Mouse (Mus musculus): ENCODE measurements around the gene Lrmp.
"Not testable (repeated sequence)": the region's sequence is repeated elsewhere in the genome, so short reads cannot be mapped to it uniquely, and the experiment has no call there.

Gene Lrmp

DNA sequence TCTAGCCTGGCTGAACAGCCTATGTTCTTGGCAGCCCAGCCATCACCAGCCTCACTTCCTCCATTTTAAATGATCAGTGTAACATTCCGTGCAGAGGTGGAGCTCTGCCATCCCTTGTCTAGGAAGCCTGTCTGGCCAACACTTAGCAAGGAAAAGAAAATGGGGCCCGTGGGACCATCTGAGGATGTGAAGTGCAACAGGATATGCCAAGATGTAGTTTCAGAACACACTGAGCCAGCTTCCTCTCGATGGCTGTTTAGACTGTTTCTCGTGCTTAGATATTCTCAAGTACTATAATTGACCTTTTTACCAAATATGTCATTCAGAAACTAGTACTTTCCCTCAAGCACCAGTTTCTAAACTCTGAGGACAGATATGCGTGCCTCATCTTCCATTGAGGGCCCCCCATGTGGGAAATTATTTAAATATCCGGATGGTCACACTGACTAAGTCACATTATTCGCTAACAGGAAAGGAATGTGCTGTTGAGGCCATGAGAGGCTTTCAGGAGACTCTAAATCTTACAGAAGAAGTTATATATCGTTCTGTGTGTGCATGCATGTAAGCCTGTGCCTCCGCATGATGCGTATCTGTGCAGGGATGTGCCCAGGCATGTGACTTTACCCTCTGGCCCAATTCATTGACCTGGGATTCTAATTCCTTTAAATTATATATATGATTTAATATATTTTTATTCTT, 11.1 kb upstream of the Lrmp start:
- no peak for DNase-seq (ENCODE audit: low read depth, low spot score)

GRCm38 (mm10) chr6:145105439-145105838, 10.0 kb upstream of the Lrmp start:
- peak; percentile 34 for DNase-seq (ENCODE audit: low read depth, low spot score)

DNA sequence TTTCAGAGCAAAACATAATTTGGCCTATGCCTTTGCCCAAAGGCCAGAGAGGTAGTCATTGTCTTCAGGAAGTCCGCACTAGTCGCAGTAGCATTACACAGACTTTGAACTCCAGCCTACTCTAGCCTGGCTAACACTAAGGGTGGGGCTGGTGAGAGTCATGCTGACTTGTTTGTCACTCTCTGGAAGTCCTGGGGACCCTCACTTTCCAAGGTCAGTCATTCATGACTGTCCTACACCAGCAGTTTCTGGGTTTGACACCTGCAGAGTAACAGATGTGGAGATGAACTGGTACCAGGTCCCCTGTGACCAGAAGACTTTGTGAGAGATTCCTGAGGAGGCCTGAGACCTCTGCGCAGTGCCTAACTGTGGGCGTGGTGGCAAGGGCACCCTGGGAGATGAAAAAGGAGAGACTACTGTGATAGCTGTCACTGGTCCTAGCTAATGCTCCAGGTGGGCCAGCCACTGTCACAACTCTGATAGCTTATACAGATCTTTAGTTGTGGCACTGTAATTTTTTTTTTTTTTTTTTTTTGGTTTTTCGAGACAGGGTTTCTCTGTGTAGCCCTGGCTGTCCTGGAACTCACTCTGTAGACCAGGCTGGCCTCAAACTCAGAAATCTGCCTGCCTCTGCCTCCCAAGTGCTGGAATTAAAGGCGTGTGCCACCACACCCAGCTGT, 9.2 kb upstream of the Lrmp start:
- peak; percentile 34 for DNase-seq (ENCODE audit: low read depth, low spot score)

- no peak for DNase-seq (ENCODE audit: low read depth, low spot score)
Measured at GRCm38 (mm10) chr6:145110786-145111185, 4.7 kb upstream of the Lrmp start.

- DNase-seq (ENCODE audit: low read depth, low spot score): no peak
Measured at GRCm38 (mm10) chr6:145112865-145113264, 2.6 kb upstream of the Lrmp start.

- no peak for DNase-seq (ENCODE audit: low read depth, low spot score)
Measured at GRCm38 (mm10) chr6:145114561-145114960, 892 bp upstream of the Lrmp start.

DNA sequence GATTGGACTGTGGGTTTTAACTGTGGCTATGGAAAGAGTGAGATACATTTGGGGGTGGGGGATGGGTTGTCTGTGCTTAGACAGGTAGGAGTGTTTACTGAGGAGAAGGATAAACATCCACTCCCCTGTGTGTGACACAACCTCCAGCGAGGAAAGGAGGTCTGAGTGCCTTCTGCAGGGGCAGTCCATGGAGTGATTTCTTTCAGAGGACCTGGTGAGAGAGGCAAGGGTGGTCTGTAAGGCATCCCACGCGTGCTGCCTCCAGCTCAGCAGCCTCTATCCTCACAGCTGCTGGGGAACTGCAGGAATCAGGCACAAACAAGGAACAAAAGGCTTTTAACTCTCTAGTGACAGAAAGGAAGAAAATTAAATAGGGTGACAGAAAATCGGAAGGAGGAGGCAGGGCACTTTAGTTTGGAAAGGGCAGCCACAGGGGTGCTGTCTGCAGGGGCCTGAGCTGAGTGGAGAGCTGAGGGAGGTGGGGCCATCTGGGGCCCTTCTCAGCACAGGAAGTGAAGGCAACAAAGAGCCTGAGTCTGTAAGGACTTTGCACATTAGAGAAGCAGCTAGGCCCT, 732 bp downstream of the Lrmp start:
- peak; percentile 24 for DNase-seq (ENCODE audit: low read depth, low spot score)

- DNase-seq (ENCODE audit: low read depth, low spot score): peak; percentile 59
Measured at GRCm38 (mm10) chr6:145120086-145120485, 4.6 kb downstream of the Lrmp start.

DNA sequence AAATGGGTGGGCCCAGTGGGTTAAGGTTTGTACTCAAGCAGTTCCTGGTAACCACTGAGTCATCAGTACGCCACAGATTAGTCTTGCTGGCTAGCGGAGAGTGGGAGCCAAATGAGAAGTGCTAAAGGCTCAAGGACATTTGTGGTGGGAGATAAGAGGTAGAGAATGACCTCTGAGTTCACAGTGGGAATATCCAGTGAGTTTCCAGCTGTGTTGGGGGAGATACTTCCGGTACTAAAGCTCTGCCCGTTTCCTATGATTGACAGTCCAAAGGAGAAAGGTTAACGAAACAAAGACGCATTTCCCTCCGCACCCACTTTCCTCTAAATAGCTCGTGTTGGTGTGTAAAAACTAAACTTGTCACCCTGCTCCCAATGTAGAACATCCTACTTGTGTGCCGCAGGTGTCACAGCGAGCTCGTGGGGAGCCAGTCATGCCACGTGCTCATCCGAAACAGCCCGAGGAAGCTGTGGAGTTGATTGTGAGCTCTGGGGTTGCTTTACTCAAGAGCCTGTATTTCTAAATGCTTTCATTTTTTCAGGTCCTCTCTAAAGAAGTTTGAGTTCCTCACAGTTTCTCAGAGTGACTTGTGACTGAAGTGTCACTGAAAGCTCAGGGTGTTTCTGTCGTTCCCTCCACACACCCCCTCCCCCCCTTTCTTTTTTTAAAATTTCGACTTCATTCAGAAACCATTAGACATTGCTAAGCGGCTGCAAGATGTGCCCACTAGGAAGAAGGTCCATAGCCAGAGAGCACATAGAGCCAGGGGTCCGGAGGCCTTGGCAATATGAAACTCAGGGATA, 5.5 kb downstream of the Lrmp start:
- peak; percentile 79 for DNase-seq (ENCODE audit: low read depth, low spot score)

DNA sequence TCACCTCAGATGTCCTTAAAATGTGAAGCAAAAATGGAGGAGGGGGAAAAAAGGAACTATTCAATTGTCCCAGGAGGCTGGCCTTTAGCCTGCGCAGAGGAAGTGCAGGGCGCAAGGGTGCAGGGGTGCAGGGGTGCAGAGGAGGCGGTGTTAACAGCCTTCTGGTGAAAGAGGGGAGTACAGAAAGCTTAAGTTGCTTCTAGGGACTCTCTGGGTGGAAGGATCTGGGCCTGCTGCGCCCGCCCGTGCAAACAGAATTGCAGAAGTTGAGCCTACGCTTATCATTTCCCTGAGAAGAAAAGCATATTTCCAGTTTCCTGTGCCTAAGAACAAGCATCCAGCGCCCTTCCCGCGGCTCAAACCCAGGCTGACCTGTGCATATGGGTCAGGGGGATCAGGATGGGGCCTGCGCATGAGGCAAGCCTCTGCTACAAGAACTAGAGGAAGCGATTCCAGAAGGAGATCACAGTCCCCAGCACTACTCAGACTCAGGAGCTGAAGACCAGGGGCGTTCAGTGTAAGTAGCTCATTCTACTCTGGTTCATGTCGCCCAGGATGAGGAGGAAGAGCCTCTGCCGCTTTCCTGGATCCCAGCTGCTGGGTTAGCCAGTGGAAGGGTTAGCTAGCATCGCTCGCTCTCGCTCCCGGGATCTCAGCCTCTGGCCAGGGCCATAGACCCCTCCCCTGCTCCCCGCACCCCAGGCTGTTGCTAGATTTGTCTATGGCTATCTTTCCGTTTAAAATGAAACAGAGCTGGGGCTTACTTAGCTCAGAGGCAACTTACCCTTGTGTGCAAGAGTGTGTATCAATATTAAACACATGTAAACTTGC, 6.4 kb downstream of the Lrmp start:
- peak; percentile 51 for DNase-seq (ENCODE audit: low read depth, low spot score)

GRCm38 (mm10) chr6:145122423-145123059, 7.1 kb downstream of the Lrmp start:
- DNase-seq (ENCODE audit: low read depth, low spot score): no peak

DNA sequence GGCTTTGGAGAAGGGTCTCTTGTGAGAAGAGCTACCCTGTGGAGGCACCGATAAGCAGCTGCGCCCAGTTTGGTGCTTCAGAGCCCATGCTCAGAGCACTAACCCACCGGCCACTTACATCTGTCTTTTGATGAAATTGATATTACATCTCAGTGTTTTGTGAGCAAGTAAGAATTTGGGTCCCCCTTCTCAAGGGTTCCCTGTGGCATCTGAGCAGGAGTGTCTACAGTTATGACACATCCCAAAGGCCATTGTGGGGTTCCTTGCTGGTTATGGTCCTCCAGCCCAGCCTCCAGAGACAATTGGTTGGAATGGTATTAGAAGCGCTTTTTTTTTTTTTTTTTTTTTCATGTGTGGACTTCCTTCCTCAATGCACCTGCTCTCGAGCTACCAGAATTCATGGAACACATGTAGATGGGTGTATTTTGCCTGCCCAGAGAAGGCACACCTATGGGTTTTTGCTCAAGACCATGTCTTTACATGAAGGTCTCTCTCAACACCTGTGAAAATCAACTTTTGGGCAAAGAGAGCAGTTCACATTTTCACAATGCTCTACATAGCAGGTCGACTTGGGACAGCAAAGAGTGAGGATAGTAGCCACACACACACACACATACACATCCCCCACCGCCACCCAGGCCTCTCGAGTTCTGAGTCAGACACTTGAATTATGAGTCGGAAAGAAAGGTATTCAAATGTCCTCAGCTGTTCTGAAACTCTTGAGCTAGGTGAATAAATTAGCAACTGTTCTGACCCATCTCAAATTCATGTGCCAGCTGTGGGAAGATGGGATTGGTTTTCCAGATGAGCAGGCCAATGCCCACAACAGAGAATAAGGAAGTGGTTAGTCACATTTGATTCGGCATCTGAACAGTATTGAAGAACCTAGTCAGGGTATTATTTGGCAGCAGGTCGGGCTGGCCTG, 7.9 kb downstream of the Lrmp start:
- no peak for DNase-seq (ENCODE audit: low read depth, low spot score)

DNA sequence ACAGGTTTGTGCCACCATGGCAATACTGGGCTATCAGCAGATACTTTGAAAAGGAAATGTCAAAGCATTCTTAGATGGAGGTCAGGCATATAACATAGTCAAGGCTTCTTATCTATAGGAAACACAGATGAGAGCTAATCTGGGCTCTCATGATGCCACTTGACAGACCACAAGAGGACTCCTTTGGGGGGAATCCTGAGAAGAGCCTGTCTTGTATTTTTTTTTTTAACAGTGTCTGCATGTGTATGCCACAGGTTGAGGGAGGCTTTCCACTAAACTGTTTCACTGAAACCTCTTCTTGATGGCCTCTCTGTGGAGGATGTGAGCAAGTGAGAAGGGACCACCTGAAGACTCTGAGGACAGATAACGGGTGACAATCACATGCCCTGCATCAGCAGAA, 9.2 kb downstream of the Lrmp start:
- DNase-seq (ENCODE audit: low read depth, low spot score): no peak

- DNase-seq (ENCODE audit: low read depth, low spot score): peak; percentile 49
Measured at GRCm38 (mm10) chr6:145125591-145126113, 10.2 kb downstream of the Lrmp start.

DNA sequence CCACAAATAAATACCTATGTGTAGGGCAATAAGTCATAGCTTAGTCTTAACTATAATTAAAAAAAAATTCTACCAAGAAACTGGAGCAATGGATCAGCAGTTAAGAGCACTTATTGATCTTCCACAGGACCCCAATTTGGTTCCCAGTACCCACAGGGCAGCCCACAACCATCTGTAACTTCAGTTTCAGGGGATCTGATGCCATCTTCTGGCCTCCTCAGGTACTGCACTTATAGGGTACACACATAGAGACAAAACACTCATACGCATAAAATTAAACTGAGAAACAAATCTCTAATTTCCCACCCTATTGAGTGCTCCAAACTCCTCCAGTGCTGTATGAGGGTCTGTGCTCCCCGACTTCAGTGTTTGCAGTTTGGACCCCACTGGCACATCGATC, 12.2 kb downstream of the Lrmp start:
- peak; percentile 32 for DNase-seq (ENCODE audit: low read depth, low spot score)

DNA sequence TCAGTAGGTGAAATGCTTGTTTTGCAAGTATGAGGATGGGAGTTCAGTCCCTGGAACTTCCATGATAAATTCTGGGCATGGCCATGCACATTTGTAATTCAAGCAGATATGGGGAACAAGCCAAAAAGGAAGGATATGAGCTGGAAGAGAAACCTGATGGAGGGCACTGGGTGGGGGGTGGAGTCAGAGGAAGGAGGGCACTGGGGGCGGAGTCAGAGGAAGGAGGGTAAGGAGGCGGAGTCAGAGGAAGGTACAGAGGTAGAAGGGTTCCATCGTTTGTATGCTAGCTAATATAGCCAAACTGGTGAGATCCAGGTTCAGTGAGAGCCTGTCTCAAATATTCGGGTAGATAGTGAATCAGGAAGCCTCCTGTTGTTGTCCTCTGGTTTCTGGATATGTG, 14.1 kb downstream of the Lrmp start:
- DNase-seq (ENCODE audit: low read depth, low spot score): peak; percentile 57

- DNase-seq (ENCODE audit: low read depth, low spot score): no peak
Measured at GRCm38 (mm10) chr6:145131991-145132390, 16.5 kb downstream of the Lrmp start.

DNA sequence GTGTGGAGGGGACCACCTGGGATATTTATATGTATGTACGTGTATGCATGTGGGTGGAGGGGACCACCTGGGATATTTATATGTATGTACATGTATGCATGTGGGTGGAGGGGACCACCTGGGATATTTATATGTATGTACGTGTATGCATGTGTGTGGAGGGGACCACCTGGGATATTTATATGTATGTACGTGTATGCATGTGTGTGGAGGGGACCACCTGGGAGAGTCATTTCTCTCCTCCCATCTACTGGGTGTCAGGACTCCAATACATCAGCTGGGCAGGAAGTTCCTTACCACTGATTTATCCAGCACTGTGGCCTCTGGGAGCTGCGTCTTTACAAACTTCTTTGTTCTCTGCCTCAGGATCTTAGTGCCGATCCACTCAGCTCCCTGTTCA, 17.5 kb downstream of the Lrmp start:
- DNase-seq (ENCODE audit: low read depth, low spot score): not testable (repeated sequence)

DNA sequence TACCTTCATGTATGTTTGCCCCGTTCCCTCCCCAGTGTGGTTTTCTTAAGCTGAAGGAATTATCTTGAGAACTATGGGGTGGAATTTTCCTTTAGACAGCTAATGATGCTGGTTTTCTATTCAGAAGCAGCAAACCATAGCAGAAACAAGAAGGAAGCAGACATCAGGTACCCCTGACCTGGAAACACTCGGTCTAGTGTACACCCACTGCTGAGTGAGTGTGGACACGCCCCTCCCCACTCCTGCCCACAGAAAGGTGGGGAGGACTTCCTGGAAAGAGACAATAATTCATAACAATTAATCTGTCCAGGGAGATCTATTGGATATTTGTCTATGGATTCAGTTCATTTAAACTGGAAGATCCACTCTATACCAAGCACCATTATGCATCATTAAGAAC, 19.8 kb downstream of the Lrmp start:
- no peak for DNase-seq (ENCODE audit: low read depth, low spot score)

Data from ZHBTc4 (cell line).